Mouse (Mus musculus): ENCODE measurements at regions not wholly inside any gene's neighbourhood (a gene's known extent, or its start where the extent isn't known, plus 50 kb on each side); places are given as distances from the start of the nearest gene placed in this dataset.

DNA sequence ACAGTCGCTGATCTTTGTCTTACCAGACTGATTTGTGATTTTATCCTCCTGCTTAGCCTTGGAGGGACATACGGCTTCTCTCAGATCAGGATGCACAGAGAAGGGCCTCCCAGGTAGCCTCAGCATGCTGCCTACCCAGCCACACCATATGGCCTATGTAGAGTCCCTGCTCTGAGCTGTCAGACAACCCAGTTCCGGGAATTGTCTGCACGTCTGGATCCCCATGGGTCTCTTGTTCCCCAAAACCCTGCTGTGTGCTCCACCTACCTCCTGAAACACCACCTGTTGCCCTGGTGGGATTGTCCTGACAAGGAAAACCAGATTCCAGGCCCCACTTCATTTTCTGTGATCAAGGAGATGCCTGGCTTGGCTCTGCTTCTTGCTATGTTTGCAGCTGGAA lies 64.1 kb upstream of the Acbd6 start:
- Histone ChIP-seq H3K27ac (replicated peaks) (no peak overlapping the region), H3K9me3 (replicated peaks) (no peaks in the 10 kb centered on the region), H3K36me3 (no peaks in the 10 kb centered on the region), H3K4me3 (no peak overlapping the region), H3K4me1 (peaks cover 24% of the 10 kb centered on the region), H3K27me3 (ENCODE audit: low read depth, poor library complexity, severe bottlenecking) (peaks cover 31% of the 10 kb centered on the region)
- 73% methylated on average over 4 of the region's 4 CpGs for WGBS
- no peak for DNase-seq (ENCODE audit: low spot score)

DNA sequence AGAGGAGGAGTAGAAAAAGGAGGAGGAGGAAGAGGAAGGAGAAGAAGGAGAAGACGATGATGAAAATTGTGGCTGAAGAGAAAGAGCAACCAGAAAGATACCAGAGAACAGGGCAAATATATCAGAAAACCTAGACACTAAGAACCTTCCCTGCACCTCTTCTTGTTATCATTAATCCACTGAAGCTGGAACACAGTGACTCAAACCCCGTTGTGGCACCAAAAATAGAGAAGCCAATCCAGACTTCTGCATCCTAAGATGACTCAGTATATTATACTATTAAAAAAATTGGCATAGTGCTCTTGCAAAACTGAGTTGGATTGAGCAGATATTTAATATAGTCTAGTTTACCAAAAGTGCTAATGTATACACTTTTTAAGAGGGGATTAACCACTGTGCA lies 63.6 kb upstream of the Acbd6 start:
- Histone ChIP-seq H3K36me3 (no peaks in the 10 kb centered on the region), H3K27ac (replicated peaks) (no peak overlapping the region), H3K27me3 (ENCODE audit: low read depth, poor library complexity, severe bottlenecking) (peaks cover 26% of the 10 kb centered on the region), H3K9me3 (replicated peaks) (no peaks in the 10 kb centered on the region), H3K4me1 (peaks cover 24% of the 10 kb centered on the region), H3K4me3 (no peak overlapping the region)
- WGBS = 90% methylated on average over 2 of the region's 2 CpGs
- DNase-seq (ENCODE audit: low spot score) = no peak

DNA sequence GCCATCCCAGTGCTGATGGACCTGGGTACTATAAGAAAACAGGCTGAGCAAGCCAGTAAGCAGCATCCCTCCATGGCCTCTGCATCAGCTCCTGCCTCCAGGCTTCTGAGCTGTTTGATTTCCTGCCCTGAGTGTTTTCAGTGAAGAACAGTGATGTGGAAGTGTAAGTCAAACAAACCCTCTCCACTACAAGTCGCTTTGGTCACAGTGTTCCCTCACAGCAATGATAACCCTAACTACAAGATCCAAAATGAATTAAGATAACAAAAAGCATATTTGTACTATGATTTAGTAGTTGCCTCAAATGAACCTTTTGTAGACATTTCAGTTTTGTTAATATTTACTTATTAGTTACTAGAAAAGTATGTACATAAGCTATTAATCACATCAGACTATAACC lies 58.2 kb upstream of the Acbd6 start:
- DNase-seq (ENCODE audit: low spot score) = no peak
- no peaks in the 10 kb centered on the region for H3K27me3 ChIP-seq (ENCODE audit: low read depth, poor library complexity, severe bottlenecking)
- WGBS = 97% methylated on average over 1 of the region's 1 CpGs
- peaks cover 6% of the 10 kb centered on the region for H3K4me1 ChIP-seq
- no peaks in the 10 kb centered on the region for H3K36me3 ChIP-seq
- no peak overlapping the region for H3K27ac ChIP-seq (replicated peaks)
- no peaks in the 10 kb centered on the region for H3K9me3 ChIP-seq (replicated peaks)
- H3K4me3 ChIP-seq = no peak overlapping the region

DNA sequence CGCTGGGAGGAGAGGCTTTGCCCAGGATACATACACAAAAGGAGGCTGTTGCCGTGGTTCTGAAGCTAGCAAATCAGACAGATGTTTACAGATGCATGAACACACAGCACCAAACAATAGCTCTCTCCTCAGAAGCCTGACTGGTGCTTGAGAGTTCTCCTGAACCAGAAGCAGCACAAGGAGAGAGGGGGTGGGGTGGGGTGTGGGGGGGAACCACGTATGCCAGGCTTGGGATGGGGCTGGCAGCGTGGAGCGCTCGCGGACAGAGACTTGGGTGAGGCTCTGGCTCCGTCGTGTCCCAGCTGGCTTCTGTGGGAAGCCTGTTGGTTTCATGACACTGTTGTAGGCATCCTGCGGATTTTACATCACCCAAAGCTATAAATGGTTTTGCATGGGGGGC lies 55.1 kb upstream of the Acbd6 start:
- no peak for DNase-seq (ENCODE audit: low spot score)
- no peak overlapping the region for H3K4me3 ChIP-seq
- peaks cover 6% of the 10 kb centered on the region for H3K4me1 ChIP-seq
- H3K27me3 ChIP-seq (ENCODE audit: low read depth, poor library complexity, severe bottlenecking) = no peaks in the 10 kb centered on the region
- no peaks in the 10 kb centered on the region for H3K9me3 ChIP-seq (replicated peaks)
- 58% methylated on average over 10 of the region's 10 CpGs for WGBS
- H3K27ac ChIP-seq (replicated peaks) = peak overlapping the region; percentile 50
- no peaks in the 10 kb centered on the region for H3K36me3 ChIP-seq

DNA sequence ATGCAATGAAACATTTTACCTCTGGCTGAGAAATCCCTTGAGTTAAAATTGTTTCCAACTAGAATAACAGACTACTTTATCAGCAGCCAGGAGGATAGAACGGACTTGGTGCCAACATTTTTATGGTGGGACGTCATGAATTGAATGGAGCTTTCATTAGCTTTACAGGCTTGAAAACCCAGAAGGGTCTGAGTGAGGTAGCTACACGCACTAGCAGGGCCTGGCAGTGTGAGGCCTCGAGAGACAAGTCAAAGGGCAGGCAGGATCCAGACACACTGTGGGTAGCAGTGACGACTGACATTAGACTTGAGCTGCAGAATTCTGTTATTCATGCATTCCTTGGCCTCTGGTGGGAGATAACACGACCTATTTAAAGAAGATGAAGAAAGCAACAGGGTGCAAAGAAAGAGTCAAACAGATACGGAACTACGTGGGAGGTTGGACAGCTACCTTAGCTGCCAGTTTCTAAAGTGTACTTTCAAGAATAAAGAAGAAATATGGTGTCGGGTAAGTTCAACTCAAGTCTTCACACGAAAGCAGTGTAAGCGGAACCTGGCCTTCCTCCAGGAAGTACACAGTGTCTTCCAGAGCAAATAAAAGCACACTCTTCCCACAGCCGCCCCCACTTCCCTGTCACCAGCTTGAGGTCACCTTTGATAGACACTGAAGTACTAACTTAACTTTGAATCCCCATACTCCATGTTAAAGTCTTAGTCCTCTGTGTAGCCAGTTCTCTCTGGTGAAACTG lies 53.2 kb upstream of the Acbd6 start:
- no peaks in the 10 kb centered on the region for H3K9me3 ChIP-seq (replicated peaks)
- no peaks in the 10 kb centered on the region for H3K27me3 ChIP-seq (ENCODE audit: low read depth, poor library complexity, severe bottlenecking)
- H3K36me3 ChIP-seq = no peaks in the 10 kb centered on the region
- WGBS = 77% methylated on average over 12 of the region's 12 CpGs
- no peak overlapping the region for H3K4me3 ChIP-seq
- H3K4me1 ChIP-seq = peaks cover 6% of the 10 kb centered on the region
- no peak for DNase-seq (ENCODE audit: low spot score)
- no peak overlapping the region for H3K27ac ChIP-seq (replicated peaks)

DNA sequence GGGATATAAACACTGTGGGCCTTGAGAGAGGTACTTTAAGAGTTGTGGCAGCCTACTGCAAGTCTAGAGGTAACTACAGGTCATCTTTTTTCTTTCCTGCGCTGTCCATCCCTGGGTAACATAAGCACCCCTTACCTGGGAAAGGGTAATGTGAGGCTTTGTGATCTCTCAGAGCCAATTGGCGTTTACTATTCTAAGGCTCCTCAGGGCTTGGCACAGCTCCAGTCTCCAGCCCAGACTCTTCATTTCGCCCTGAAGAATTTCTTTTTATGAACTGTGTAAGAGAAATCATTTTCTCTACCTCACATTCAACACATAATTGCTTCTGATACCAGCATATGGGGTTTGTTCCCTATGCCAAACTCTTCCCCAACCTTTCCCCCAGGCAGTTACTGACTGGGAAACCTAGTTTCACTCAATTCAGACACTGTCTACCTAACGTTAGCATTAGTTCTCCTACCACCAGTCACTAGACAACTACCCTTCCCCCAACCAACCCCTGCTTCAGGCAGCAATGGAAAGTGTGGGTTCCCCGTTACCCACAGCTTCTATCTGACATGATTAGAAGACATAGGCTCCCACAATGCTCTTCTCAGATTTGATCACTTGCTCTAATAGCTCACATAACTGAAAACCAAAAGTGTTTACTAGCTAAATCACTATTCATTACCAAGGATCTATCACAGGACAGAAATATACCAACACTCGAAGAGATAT lies 52.4 kb upstream of the Acbd6 start:
- Histone ChIP-seq H3K4me3 (no peak overlapping the region), H3K9me3 (replicated peaks) (no peaks in the 10 kb centered on the region), H3K27me3 (ENCODE audit: low read depth, poor library complexity, severe bottlenecking) (no peaks in the 10 kb centered on the region), H3K36me3 (no peaks in the 10 kb centered on the region), H3K27ac (replicated peaks) (no peak overlapping the region), H3K4me1 (peaks cover 6% of the 10 kb centered on the region)
- WGBS = 82% methylated on average over 6 of the region's 6 CpGs
- DNase-seq (ENCODE audit: low spot score) = no peak

Data from midbrain, embryonic 10.5 days (tissue).